Mouse (Mus musculus): Measurements from ENCODE around the gene Mast1.
"Not testable (repeated sequence)": the region's sequence is repeated elsewhere in the genome, so short reads cannot be mapped to it uniquely, and the experiment has no call there.

DNA sequence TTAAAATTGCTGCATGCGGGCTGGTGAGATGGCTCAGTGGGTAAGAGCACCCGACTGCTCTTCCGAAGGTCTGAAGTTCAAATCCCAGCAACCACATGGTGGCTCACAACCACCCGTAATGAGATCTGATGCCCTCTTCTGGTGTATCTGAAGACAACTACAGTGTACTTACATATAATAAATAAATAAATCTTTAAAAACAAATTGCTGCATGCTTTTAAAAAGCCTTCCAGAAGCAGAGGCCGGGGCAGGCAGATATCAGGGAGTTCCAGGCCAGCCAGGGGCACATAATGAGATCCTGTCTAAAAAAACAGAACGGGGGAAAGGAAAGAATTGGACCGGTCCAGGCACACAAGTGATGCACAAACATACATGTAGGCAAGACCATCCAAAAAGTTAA is 29.2 kb downstream of the Mast1 start:
- peak; percentile 42 for TF ChIP-seq CTCF (IDR thresholded peaks at IDR 0.05)
- TF ChIP-seq POLR2A (IDR thresholded peaks at IDR 0.05; ENCODE audit: insufficient read depth, low read depth, low read length), result not testable (repeated sequence)

All from heart, adult 2 months (tissue).